Mouse (Mus musculus): ENCODE measurements around the gene Lrrc40. TPM values are rescaled to one million over a fixed set of nuclear protein-coding genes. Genes with fewer than 3 reads are reported as not detected.

Lrrc40 gene
- total and polyA plus RNA-seq, 3 experiments = 42.6 to 70.0 TPM; not detected in 1

DNA sequence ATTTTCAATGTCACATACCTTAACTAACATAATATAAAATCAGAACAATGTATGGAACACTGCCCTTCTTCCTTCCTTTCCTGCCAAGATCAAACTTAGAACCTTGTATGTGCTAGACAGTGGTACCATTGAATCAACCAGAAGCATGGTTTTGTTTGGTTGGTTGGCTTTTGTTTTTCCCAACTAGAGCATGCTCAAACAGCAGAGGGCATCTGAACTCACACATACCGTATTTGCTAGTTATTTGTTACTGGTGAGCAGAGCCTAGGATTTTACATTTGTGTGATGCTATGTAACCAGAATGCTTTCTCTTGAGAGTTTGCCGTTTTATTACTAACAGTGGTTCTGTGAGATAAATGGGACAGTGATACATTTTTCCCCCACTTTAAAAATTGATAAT is 13.0 kb downstream of the Lrrc40 start:
- no peak overlapping the region for H3K9ac ChIP-seq (ENCODE audit: control insufficient read depth, low read depth, low read length, poor library complexity, severe bottlenecking)
- no peaks in the 10 kb centered on the region for H3K79me2 ChIP-seq (ENCODE audit: control insufficient read depth, insufficient read depth, low read length, poor library complexity)
- H3K27ac ChIP-seq (ENCODE audit: control insufficient read depth, low read depth, low read length) = no peak overlapping the region
- no peak overlapping the region for H3K4me3 ChIP-seq (ENCODE audit: control insufficient read depth in 1 of 2, insufficient read depth in 1 of 2, low read depth in 2 of 2, low read length in 2 of 2)
- H3K9me3 ChIP-seq (replicated peaks; ENCODE audit: insufficient read depth, low read length) = no peaks in the 10 kb centered on the region
- DNase-seq (ENCODE audit: low read depth, low spot score) = no peak
- no peaks in the 10 kb centered on the region for H3K4me1 ChIP-seq (ENCODE audit: control insufficient read depth in 1 of 2, insufficient read depth in 2 of 2, low read length in 2 of 2)
- TF ChIP-seq EP300 (IDR thresholded peaks at IDR 0.05; ENCODE audit: low read depth in 1 of 2, low read length in 2 of 2) = no peak
- H3K27me3 ChIP-seq (ENCODE audit: control insufficient read depth in 1 of 2, insufficient read depth in 2 of 2, low read length in 2 of 2) = no peaks in the 10 kb centered on the region
- H3K36me3 ChIP-seq (ENCODE audit: control insufficient read depth in 1 of 2, insufficient read depth in 2 of 2, low read length in 2 of 2) = peaks cover 0 to 7% of the 10 kb centered on the region in 2 experiments; a peak in 2 of 4 replicates

DNA sequence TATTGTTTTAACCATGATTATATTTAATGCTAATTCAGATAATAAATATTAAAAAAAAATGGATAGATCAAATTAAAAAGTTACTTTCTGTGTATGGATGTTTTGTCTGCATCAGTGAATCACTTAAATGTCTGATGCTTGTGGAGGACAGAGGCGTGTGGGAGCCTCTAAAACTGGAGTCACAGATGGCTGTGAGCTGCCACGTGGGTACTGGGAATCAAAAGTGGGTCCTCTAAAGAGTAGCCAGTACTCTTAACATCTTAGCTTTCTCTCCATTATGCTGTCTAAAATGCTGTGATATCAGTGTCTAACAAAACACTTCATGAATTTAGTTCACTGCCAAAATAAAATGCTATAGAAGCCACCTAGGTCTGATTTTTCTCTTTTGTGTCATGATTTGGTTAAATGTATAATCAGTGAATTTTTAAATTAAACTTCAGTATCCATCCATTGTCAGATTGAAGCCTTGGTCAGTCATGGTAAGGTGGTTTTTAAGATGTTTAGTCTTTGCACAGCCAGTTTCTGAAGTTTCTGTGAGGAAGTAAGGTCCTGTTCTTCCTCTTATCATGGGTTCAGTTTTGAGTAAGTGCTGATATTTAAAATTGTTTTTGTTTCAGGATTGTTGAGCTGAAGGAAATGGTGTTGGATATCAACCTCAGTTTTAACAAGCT is 24.3 kb downstream of the Lrrc40 start:
- H3K27ac ChIP-seq (ENCODE audit: control insufficient read depth, low read depth, low read length) = no peak overlapping the region
- H3K36me3 ChIP-seq (ENCODE audit: control insufficient read depth in 1 of 2, insufficient read depth in 2 of 2, low read length in 2 of 2) = peaks cover 0 to 7% of the 10 kb centered on the region in 2 experiments; a peak in 2 of 4 replicates
- H3K4me1 ChIP-seq (ENCODE audit: control insufficient read depth in 1 of 2, insufficient read depth in 2 of 2, low read length in 2 of 2) = no peaks in the 10 kb centered on the region
- H3K27me3 ChIP-seq (ENCODE audit: control insufficient read depth in 1 of 2, insufficient read depth in 2 of 2, low read length in 2 of 2) = no peaks in the 10 kb centered on the region
- no peaks in the 10 kb centered on the region; the same call in 1 of the 2 replicates for H3K79me2 ChIP-seq (ENCODE audit: control insufficient read depth, insufficient read depth, low read length, poor library complexity)
- TF ChIP-seq RAD21 (IDR thresholded peaks at IDR 0.05; ENCODE audit: low read depth, low read length) = no peak
- TF ChIP-seq ZMIZ1 (IDR thresholded peaks at IDR 0.05; ENCODE audit: low read depth, low read length) = no peak
- no peak for TF ChIP-seq SIN3A (IDR thresholded peaks at IDR 0.05; ENCODE audit: low read length)
- no peak for TF ChIP-seq BHLHE40 (IDR thresholded peaks at IDR 0.05; ENCODE audit: borderline replicate concordance, low read depth, low read length)
- TF ChIP-seq NRF1 (IDR thresholded peaks at IDR 0.05; ENCODE audit: insufficient read depth, low read depth, low read length, poor library complexity, severe bottlenecking) = no peak
- no peak for TF ChIP-seq NELFE (IDR thresholded peaks at IDR 0.05; ENCODE audit: low read depth, low read length)
- no peak for TF ChIP-seq TBP (IDR thresholded peaks at IDR 0.05; ENCODE audit: low read depth, low read length)
- no peak for TF ChIP-seq CTCF (IDR thresholded peaks at IDR 0.05 in 2 of 3, conservative IDR thresholded peaks at IDR 0.05 in 1 of 3; ENCODE audit: control insufficient read depth in 1 of 3, insufficient read depth in 1 of 3, low read depth in 2 of 3, low read length in 3 of 3, poor library complexity in 1 of 3, severe bottlenecking in 1 of 3)
- TF ChIP-seq TCF12 (IDR thresholded peaks at IDR 0.05; ENCODE audit: low read depth, low read length) = no peak
- no peak for TF ChIP-seq POLR2A (IDR thresholded peaks at IDR 0.05; ENCODE audit: control insufficient read depth in 1 of 2, insufficient read depth in 1 of 2, low read depth in 1 of 2, low read length in 2 of 2, poor library complexity in 1 of 2)
- TF ChIP-seq CHD2 (IDR thresholded peaks at IDR 0.05; ENCODE audit: low read length) = no peak
- TF ChIP-seq MXI1 (IDR thresholded peaks at IDR 0.05; ENCODE audit: low read depth, low read length) = no peak
- TF ChIP-seq ZC3H11A (IDR thresholded peaks at IDR 0.05; ENCODE audit: low read depth, low read length) = no peak
- no peak for TF ChIP-seq MYC (IDR thresholded peaks at IDR 0.05; ENCODE audit: low read depth, low read length)
- TF ChIP-seq E2F4 (IDR thresholded peaks at IDR 0.05; ENCODE audit: borderline replicate concordance, low read depth, low read length) = no peak
- TF ChIP-seq CHD1 (IDR thresholded peaks at IDR 0.05; ENCODE audit: low read depth, low read length) = no peak
- TF ChIP-seq GABPA (IDR thresholded peaks at IDR 0.05; ENCODE audit: low read depth, low read length) = no peak
- H3K9ac ChIP-seq (ENCODE audit: control insufficient read depth, low read depth, low read length, poor library complexity, severe bottlenecking) = no peak overlapping the region
- H3K4me3 ChIP-seq (ENCODE audit: control insufficient read depth in 1 of 2, insufficient read depth in 1 of 2, low read depth in 2 of 2, low read length in 2 of 2) = no peak overlapping the region
- no peaks in the 10 kb centered on the region for H3K9me3 ChIP-seq (replicated peaks; ENCODE audit: insufficient read depth, low read length)
- no peak for DNase-seq (ENCODE audit: low read depth, low spot score)
